Mouse (Mus musculus) liver, postnatal 0 days (tissue): ENCODE measurements around the gene Sec24c.

Source experiments
- CTCF ChIP-seq: sonication (generic); IDR thresholded peaks from 2 replicates; pipeline ENCODE4 v1.5.1; 2016; ENCODE audit warnings: antibody characterized with exemption, low read depth
- EP300 ChIP-seq: IDR thresholded peaks from 2 replicates; pipeline ENCODE4 v1.6.1; 2016; ENCODE audit warnings: antibody characterized with exemption, low read depth, mild to moderate bottlenecking

- TF ChIP-seq CTCF: peak; percentile 68
- TF ChIP-seq EP300: no peak
These were observed 1.1 kb upstream of the Sec24c start for GRCm38 (mm10) chr14:20672990-20673389.
